Mouse (Mus musculus) T-cell, adult 2 months (primary cell): ENCODE data around the gene Atp6v1a.
A peak's percentile ranks its signal among the peaks of the same experiment; 100 is the strongest.

Experiments used
- DNase-seq: peaks from one replicate; pipeline ENCODE4 v3.0.0; 2022; ENCODE audit warnings: low spot score

Atp6v1a gene

DNA sequence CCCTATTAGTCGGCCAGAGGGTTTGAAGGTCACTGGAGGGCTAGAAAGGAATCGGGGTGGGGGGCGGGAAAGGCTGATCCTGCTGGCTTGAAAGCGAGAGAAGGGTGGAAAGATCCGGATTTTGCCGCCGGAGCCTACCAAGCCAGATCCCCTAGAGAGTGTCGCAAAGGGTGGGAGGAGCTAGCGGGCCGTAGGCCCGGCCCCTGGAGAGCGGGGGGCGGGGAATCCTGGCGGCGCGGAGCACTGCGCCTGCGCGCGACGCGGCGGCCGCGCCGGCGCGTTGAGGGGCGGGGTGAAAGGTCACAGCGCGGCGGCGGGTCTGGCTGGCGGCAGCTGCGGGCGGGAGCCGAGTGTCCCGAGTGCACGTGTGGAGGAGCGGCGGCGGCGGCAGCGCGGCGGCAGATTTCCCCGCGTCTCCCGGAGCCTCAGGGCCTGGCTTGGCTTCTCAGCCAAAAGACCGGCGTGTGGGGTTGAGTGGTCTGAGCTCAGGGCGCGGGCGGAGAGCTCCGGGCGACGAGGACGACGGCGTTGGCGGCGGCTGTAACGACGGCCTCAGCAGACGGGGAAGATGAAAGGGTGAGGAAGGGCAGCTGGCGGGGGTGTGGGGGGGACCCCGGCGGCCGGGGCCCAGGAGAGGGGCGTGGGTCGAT lies at the start of gene Atp6v1a, which contains the start of gene Naa50:
Gene Atp6v1a (minus strand): TSS at position 170 of the 650 bp plus-strand sequence.
Gene Naa50 (plus strand): TSS at position 295 of the 650 bp plus-strand sequence.
- DNase-seq = peak; percentile 90

DNA sequence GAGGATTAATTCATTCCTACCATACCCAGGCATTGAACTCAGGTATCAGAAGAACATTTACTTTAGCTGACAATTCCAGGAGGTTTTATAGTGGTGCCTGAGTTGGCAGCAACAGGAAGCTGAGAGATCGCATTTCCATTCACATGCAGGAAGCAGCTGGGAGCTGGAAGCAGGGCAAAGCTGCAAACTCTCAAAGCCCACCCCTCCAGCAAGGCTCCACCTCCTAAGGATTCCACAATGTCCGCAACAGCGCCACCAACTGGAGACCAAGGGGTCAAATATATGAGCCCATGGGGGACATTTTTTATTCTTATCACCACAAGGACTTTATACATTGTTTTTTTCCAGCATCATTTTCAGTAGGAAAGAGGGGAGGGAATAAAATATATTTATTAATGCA lies 49.3 kb upstream of the Atp6v1a start:
- DNase-seq = no peak

DNA sequence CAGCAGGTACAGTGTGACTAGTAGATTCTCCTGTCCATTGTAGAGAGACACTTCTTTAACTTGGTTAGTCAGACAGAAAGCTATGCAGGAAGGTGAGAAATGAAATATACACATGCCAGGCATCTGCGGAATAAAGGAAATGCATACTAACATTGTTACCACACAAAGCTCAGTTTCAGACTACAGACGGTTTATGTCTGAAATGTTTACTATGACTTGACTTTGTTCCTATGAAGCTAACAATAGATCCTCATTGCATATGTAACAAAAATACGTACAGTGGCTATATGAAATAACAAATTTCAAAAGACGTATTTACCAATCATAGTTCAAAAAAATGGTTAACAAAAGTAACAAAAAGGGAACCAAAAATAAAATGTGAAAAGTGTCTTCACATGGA lies 47.7 kb upstream of the Atp6v1a start:
- DNase-seq = no peak

DNA sequence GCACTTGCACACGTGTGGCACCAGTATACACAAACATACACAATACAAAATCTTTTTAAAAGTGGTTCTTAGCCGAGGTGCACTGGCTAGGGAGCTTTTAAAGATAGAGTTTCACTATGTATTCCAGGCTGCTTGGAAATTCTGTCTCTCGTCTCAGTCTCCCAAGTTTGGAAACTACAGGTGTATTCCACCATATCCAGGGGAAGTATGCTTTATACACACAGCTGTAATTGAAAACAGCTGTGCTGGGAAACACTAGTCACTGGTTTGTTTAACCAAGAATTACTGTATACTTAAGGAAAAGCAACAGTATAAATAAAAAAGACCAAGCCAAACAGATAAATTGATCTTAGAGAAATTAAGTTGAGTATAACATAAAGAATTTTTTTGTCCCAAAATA lies 45.3 kb upstream of the Atp6v1a start:
- no peak for DNase-seq

DNA sequence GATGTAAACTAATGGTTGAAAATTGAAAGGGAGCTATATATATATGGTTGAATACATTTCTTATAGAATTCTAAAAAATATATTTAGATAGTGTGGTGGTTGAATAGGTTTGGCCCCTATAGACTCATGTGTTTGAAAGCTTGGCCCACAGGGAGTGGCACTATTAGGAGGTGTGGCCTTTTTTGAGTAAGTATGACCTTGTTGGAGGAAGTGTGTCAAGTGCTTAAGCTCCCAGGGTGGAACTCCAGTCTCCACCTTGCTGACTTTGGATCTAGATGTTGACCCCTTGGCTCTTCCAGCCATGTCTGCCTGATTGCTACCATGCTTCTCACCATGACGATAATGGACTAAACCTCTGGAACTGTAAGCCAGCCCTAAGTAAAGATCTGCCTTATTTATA lies 43.1 kb upstream of the Atp6v1a start:
- no peak for DNase-seq

DNA sequence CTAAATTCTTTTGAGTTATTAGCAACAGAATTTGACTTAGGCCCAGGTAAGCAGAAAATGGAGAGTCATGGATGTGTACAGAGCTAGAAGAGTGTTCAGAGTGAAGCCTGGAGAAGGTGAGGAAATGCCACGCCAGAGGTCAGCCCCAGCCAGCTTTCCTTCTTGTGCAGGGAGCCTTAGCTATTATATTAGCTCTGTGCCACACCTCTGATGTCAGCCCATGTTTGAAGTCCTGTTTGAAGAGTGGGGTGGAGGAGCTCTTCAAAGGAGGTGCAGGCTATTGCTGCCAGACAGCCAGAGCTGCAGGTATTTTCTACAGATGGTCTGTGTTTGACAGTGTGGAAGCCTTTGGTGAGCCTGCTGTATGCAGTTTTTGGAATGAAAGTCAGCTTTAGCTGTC lies 39.0 kb upstream of the Atp6v1a start:
- DNase-seq = no peak

DNA sequence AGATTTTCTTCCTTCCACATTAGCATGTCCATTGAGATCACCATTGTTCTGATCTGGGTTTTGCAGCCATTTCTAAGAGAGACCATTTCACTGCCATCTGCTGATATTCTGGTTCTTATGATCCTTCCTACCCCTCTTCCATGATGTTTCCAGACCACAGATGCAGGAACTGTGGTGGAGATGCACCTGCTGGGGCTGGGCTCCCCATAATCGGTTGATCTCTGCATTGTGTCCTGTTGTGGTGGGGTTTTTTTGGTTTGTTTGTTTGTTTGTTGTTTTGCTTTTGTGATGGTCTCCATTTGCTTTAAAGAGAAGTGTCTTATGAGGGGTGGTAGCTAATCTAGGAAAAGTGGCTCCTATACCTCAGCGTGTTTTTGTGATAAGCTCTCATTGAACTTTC lies 37.0 kb upstream of the Atp6v1a start:
- DNase-seq = no peak

DNA sequence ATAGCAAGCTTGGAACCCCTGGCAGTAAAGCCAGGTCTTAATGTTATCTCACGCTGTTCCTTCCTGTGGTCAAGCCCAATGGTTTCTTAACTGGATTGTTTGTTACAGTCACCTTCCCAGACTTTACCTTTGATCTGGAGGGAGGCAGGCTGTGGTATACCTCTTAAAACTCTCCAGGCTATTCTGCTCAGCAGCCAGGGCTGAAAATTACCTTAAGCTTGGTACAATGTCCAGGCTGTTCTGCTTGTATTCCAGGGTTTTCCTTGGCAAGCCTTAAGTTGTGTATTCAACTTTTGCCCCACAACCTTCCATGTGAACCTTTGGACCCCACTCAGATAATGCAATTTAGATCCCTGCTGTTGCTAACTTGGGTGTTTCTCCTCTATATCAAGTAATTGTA lies 35.5 kb upstream of the Atp6v1a start:
- no peak for DNase-seq

DNA sequence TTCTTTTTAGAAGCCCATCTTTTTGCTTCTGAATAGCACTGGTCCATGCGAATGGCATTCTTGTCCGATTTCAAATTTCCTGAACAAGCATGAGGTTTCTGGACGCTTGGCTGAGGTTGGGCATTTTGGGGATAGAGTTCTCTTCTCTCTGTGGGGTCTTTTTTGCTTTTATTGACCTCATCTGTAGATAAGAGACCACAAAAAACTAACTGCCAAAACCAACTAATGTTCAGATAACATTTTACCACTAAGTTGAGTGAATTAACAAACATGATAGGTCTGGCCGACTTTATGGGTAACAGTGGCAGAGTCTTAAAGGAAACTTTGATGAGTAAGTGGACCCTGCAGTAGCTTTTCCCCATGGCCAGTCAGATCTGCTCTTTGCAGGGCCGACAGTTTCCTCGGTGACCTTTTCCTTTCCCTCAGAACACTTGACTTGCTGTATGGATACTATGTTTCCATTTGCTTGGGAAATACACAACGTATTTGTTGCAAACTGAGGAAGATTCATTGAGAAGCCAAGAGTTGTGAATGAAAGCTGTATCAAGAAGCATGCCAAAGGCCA lies 34.5 kb upstream of the Atp6v1a start:
- DNase-seq = no peak

DNA sequence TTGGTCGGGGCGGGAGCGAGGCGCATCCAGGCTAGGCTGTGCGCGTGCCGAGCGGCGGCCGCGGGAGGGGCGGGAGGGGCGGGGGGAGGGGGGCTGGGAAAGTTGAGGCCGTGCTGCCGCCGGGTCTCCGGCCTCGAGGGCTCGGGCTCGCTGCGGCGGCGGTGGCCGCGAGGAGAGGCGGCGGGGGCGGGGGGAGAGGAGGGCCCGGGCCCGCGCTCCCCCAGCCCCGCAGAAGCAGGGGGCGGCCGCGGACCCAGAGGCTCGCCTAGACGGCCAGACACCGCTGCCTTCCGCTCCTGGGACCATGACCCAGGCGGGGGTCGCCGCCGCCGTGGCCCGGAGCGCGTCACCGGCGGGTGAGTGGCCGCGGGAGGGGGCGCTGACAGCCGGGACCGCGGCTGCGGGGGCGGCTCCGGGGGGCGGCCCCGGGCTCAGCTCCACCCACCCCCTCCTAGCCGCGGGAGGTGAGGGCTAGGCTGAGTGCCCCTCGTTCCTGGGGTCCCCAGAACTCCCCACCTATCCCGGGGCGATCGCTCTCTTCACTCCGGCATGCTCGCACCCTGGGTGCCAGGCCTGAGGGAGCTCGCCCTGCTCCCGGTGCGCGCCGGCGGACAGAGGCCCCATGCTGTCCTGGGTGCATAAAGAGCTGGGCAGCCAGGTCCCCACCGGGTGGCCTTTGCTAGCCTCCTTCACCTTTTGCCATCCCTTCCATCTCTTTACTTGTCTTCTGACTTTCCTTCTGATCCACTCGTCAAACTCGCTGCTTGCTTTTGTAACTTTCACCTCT lies 33.8 kb upstream of the Atp6v1a start, which contains the start of gene Usf3:
Gene Usf3 (plus strand): TSS at position 92 of the 787 bp plus-strand sequence.
- DNase-seq = peak; percentile 50

DNA sequence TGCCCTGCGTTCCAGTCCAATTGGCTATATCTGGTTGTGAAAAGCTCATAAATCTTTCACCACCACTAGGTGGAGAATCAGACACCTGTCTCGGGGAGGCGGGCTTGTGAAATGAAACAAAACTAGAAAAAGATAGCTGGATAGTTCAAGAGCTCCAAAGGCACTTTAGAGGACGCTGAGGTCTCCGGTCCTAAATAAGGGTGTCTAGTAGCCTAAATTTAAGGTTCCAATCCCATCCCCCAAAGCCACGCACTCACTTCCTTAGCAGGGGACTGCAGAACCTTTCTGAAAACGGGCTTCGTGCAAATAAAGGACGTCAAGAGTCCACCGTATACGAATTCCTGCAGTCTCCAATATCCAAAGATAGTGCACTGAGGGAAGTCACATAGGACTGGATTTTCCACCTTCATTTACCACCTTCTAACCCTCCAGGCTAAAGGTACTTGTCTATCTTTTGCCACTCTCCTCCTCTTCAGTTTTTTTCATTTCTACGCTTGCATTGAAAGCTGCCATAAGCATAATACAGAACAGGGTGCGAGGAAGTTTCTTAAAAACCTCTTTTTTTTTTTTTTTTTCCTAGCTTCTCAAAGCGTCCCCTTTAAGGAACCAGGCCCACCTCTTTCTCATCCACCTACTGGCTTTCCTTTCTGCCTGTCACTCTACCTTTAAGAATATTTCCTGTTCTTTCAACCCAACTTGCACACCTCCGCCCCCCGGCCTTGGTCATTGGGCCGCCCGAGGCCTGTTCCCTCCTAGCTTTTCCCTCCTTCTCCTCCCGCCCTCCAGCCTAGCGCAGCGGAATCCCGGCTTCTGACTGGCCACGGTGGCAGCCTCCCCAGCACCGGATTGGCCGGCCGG lies 33.0 kb upstream of the Atp6v1a start:
- peak; percentile 99 for DNase-seq

DNA sequence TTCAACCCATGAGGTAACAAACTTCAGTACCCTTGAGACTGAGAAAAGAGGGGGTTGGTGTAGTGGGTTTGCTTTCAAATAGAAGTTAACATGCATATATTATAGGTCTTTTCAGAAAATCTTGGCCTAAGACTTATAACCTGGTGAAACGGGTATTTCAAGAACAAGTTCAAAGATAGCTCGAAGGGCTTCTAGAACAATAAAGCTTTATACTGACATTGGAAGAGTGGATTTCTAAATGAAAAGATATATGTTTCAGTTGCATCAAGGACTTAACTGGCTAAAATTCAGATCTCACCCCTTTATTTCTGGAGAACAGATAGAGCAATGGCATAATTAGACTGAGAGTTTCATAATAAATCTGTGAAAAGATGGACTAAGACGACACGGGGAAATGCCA lies 29.5 kb upstream of the Atp6v1a start:
- DNase-seq = no peak

DNA sequence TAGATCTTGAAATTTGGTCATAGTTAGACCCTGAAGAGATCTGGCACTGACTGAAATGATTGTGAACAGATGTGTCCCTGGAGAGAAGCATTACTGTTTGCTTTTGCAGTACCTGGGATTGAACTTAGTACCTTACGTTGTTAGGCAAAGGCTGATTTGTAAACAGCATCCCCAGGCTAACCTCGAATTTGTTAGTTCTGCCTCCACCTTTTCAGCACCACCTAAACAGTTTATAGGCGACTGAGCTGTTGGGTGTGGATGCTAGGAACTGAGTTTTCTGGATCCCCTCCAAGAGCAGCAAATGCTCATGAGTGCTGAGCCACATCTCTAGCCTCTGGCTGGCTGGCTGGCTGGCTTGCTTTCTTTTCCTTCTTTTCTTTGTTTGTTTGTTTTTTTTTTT lies 25.7 kb upstream of the Atp6v1a start:
- DNase-seq = no peak

DNA sequence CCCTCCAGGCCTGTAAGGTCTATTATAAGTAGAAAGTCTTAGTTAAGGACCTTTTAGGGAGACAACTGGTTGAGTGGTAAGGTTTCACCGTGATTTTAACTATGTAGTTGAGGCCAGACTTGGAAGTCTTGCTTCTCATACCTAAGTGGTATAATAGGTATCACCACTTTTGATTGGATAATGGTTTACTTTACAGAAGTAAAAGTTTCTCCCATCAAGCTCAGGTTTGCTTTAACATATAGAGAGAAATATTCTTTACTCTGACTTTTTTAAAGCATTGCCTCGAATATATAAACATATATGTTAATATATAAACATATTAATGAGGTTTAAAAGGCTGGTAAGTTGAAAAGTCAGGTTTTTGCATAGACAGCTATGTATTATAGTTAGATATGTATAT lies 24.3 kb upstream of the Atp6v1a start:
- DNase-seq = no peak

DNA sequence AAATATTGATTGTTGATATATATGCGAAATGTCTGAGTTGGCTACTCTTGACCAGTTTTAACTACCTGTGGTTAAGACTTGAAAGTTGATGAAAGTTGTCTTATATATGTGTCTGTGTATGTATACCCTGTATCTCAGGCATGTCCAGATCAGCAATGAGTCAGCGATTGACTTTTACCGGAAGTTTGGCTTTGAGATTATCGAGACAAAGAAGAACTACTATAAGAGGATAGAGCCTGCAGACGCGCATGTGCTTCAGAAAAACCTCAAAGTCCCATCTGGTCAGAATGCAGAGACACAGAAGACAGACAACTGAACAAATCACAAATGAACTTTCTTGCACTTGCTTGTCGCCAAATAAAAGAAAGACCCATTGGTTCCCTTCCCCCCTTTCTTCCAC lies 19.8 kb upstream of the Atp6v1a start:
- DNase-seq = no peak

DNA sequence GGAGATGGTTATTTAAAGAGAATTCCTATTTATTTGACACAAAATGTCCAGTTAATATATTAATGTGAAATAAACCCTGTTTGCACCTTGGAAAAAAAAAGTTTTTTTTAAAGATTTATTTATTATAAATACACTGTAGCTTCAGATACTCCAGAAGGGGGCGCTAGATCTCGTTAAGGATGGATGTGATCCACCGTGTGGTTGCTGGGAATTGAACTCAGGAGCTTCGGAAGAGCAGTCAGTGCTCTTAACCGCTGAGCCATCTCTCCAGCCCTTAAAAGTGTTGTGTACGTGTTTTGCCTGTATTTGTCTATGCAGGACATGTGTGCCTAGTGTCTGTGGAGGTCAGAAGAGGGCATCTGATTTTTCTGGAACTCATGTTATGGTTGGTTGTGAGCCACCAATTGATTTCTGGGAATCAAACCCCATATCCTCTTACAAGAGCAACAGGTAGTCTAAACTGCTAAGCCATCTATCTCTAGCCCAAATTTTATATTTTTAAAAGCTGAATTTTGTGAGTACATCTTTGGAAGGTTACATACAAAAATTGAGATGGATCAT lies 15.1 kb upstream of the Atp6v1a start:
- no peak for DNase-seq

DNA sequence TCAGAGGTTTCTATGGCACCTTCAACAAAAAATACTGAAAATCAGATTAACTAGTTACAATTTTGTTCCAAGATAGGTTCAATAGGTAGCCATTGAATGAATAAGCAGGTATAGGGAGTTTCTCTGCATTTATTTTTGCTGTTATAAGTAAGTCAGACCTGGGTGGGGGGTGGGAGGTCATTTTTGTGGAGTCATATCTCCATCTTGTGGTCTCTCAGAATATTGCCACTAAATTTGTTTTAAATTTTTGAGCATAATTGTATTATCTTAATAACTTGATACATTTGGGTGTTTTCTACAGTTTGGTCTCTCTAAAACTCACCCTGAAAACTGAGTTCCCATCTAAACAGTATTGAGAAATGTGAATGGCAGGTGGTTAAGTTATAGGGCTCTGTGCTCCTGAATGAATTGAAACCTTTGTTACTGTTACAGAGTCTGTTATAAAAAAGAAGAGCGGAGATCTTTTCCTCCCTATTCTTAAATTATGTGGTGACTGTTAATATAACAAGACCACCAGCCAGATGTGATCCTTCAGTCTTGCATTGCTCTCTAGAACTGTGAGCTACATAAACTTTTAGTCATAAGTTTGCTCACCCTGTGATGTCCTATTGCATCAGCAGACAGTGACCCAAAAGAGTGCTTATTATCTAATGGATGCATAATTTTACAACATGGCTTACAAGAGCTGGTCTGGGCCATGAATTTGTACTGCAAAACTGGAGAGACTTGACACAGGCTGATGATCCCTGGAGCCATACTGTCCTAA lies 9.7 kb upstream of the Atp6v1a start:
- no peak for DNase-seq

DNA sequence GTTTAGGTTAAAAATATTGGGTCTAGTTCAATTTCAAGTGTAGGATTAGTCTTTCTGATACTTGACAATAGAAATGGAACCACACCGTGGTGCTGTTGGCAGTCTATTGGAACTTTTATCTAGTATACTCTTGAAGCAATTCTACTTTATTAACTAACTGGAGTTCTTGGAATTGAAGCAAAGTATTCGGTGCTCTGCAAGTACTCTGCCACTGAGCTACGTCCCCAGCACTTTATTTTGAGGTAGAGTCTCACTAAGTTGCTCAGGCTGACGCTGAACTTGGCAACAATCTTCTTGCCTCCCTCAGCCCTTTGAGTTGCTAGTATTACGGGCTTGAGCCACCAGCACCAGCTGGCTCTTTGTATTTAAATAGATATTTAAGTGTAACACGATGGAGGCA lies 2.0 kb upstream of the Atp6v1a start:
- DNase-seq = no peak

DNA sequence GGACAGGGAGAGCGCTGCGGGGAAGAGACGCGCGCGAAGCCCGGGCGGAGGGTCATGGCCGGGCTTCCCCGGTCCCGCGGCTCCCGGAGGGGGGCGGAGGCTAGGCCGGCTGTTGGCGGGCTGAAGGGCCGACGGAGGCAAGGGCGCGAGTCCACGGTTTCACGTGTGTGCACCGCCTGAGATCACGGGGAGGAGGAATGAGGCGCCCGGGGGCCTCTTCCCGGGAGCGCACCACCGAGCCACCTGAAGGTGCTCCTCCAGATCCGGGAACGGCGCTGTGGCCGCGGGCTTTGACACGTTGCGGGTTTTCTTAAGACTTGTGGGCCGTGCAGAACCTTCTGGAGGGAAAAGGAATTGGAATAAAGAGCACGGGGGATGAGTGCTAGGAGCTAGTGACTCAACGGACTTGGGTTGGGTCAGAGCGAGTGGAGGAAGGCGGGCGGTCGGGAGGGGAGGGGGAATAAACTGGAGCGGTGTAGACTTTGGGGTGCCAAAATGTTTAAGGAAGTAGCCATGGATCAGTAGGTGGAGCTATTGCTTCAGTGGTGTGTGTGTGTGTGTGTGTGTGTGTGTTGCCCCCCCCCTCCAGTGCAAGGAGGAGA lies 782 bp upstream of the Atp6v1a start:
- peak; percentile 72 for DNase-seq

DNA sequence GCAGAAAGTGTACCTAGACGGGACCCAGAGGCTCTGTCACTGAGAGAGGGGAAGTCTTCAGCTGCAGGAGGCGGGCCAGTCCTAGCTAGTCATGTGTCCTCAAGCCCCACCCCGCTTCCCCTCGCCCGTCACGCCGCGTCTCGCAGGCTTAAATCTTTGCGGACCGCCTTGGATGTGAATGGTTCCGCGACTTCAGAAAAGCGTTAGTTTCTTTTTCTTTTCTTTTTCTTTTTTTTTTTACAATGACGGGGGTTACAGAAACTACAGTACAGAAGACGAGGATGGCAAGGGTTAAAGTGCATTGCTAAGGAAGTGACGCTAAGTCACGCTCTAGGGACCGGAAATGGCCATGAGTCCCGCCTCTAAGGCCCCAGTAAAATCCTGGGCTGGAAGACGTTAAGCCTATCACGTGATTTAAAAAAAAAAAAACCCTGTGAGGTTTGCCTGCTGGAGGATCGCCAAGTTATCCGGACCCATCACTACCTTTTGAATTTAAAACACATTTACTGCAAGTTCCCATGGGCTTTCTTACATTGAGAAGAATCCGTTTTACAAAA lies 448 bp downstream of the Atp6v1a start:
- DNase-seq = peak; percentile 88
